Mouse (Mus musculus) natural killer cell, adult 2 months (primary cell): ENCODE data around the gene Spsb4.
A peak's percentile ranks its signal among the peaks of the same experiment; 100 is the strongest.

ENCODE experiments used
- DNase-seq, 2 experiments: peaks; one replicate each; pipeline ENCODE4 v3.0.0; 2022; ENCODE audit warnings: low spot score in 2 of 2

The Spsb4 gene

GRCm38 (mm10) chr9:96980037-96980997 lies 38.3 kb downstream of the Spsb4 start:
- no peak for DNase-seq

GRCm38 (mm10) chr9:96979417-96980030 lies 39.1 kb downstream of the Spsb4 start:
- no peak for DNase-seq

- DNase-seq, result no peak
Observed at GRCm38 (mm10) chr9:96978147-96978782, 40.4 kb downstream of the Spsb4 start.

DNA sequence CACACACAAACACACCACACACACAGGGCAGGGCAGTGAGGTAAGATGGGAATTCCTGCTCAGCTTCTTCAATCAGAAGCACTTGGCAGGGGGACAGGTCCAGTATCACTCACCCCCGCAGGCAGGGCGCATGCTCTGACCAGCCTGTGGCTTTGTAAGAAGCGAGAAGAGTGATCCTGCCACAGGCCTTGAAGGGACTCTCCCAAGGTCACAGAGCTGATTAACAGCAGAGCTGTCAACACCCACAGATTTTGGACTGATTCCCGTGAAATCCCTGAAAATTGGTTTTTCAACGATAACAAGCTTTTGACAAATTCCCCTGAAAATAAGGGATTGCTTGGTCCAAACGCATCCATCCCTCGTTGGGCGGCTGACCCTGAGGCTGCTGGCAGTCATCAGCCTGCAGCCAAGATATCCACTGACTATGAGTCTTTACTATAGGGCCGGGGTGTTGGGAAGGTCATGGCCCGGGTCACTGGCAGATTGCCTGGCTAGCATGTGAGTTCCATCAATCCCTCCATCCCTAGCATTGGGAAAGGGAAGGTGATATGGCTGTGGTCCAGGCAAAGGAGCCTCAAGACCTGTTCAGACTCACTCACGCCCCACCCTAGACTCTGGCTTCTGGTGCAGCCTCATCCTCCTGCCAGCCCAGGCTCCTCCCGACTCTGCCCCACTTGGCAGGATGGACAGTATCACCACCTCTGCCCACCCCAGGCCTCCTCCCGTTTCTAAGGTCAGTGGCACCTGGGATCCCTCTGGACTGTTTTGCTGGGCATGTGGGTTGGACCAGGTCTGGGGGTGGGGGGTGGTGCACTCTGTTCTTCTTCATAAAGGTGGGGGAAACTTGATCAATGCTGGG lies 41.1 kb downstream of the Spsb4 start:
- no peak for DNase-seq

DNA sequence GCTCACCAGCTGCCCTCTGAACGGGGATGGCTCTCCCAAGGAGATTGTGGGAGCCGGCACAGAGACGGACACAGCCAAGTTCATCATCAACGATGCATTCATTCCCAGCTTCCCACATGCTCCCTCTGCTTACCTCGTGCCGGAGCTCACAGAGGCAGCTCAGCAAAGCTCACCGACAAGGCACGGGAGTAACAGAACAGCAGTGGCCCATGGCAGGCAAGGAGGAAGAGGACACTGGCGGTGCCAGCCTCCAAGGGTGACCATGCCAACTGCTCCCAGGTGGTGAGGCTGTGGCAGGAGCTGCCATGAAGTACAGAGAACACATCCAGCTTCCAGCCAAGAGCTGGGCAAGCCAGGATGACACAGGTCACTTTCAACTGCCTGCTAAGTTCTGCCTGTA lies 45.6 kb downstream of the Spsb4 start:
- no peak for DNase-seq

- DNase-seq, result no peak
Observed at GRCm38 (mm10) chr9:96971625-96972404, 46.8 kb downstream of the Spsb4 start.

DNA sequence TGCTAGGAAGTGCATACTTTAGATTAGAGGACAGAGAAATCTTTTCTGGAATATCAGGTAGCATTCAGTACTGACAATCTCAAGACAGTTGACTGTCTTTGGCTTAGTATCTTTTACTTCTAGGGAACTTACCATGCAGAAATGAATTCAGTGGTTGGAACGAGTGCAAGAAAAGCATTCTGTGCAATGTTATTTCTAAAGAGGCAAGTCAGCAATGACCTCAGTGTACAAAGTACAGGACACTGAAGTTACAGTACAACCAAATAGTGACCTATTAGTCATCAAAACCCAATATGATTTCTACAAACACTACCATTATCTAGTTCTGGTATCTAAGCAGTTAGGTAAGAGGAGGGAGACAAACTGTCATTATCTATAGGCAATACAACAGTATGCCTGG lies 51.1 kb downstream of the Spsb4 start:
- DNase-seq, result no peak

DNA sequence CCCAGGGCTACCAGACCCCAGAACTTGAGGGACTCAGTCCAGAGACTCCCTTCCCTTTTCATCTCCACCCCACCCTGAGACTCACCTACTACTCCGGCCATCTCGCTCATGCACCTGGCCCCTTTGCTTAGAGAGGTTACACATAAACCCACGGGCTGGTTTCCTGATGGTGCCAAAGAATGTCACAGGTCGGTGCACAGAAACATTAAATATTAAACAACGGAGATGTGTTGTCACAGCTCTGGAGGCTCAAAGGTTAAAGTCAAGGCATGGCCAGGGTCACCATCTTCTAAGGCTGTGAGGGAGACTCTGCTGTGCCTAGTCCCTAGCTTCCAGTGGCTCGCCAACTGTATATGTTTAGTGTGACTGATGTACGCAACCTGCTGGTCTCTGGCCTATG lies 52.2 kb downstream of the Spsb4 start:
- DNase-seq, result no peak

GRCm38 (mm10) chr9:96963443-96964215 lies 55.0 kb downstream of the Spsb4 start:
- no peak for DNase-seq

GRCm38 (mm10) chr9:96962714-96963113 lies 55.9 kb downstream of the Spsb4 start:
- no peak for DNase-seq

- no peak for DNase-seq
Observed at GRCm38 (mm10) chr9:96961986-96962701, 56.5 kb downstream of the Spsb4 start.

GRCm38 (mm10) chr9:96961006-96961405 lies 57.6 kb downstream of the Spsb4 start:
- no peak for DNase-seq

- DNase-seq, result peak in 1 of 2 experiments; percentile 8
Observed at GRCm38 (mm10) chr9:96960241-96960640, 58.4 kb downstream of the Spsb4 start.

- DNase-seq, result no peak
Observed at GRCm38 (mm10) chr9:96959469-96959868, 59.2 kb downstream of the Spsb4 start.

- DNase-seq, result no peak
Observed at GRCm38 (mm10) chr9:96958009-96958615, 60.5 kb downstream of the Spsb4 start.

DNA sequence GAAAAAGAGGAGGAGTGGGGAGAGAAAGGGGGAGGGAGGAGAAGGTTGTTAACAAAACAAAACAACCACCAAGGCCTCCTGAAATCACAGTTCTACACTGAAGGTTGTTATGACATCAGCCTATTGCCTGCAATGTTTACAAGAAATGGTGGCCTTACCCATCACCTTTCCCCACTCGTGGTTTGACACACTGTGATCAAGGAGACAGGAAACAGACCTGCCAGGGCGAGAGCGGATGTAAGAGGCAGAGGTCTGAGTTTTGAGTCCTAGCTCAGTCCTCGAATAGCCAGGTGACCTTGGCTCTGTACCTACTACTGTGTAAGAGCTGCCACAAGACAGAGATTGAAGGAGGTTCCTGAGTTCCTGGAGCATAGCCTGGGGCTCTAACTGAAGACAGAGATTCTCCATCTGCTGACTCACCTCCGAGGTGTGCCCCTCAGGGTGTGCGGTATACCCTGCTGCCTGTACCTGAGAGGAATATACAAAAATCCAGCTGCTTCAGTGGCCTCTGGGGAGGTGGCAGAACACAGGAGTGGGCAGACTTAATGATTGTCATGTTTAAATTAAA lies 61.3 kb downstream of the Spsb4 start:
- DNase-seq, result peak; percentile 23 to 37

DNA sequence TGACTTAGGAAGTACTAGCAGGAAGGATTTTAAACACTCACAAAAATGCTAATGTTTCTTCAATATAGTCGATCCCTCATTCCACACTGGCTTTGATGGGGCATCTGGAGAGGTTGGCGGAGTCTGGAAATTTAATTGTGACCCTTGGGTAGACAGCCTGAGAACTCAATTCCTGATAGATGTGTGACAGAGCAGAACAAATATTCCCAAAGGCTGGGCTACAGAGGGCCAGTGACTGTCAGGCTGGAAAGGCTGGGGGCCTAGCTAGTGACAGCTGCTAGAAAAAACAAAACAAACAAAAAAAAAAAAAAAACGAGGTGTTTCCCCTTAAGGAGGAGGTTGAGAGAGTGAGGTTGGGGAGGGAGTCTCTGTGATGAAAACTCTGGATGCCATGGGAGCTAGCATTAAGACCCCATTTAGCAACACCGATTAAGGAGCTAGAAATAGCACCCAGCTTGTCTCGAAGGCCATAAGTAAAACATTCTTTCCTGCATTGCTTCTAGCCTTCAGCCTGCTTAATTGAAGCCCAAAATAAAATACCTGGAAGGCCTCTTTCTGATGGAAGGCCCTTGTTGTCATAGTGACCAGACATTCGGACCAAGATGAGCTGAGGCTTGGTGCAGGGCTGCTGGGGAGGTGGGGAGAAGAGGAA lies 61.9 kb downstream of the Spsb4 start:
- no peak for DNase-seq
